Mouse (Mus musculus) lung, adult 2 months (tissue): ENCODE results near the gene Adgrg1.

Experiments
- CTCF ChIP-seq: fragments of 200-500 bp; IDR thresholded peaks from 2 replicates; pipeline ENCODE4 v1.5.1; 2011; ENCODE audit warnings: mild to moderate bottlenecking, low read length, control low read depth; ENCODE audit not compliant: insufficient read depth
- POLR2A ChIP-seq: fragments of 200-500 bp; IDR thresholded peaks from 2 replicates; pipeline ENCODE4 v1.6.1; 2011; ENCODE audit warnings: low read depth, mild to moderate bottlenecking, control low read depth, low read length, borderline replicate concordance; ENCODE audit errors: extremely low read depth

DNA sequence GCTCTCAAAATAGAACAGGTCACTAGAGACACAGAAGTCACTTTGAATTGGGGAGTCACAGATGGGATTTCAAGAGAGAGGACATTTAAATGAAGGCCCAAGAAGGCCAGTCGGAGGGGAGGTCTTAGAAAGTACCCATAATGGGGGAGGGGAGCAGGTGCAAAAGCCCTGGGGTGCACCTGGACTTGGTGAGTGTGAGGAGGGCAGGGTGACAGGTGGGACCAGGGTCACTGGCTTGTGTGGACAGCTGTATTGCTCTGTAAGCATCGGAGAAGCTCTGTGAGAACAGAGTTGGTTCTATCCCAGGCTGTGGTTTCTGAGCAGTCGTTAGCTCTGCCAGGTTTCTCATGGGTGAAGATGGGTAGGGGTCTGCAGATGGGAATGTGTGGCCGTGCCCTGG is 17.5 kb downstream of the Adgrg1 start:
- no peak for TF ChIP-seq CTCF
- no peak for TF ChIP-seq POLR2A
